9 mouse cellular contexts compared by ENCODE assay signal in genomic region chr5:64487698-64488398, GRCm38 (mm10).
DNase-seq lines count a peak whose midpoint lies in the region; ATAC-seq and TF ChIP-seq lines count a peak whose summit lies in the region.
"Had no signal": no experiment of that assay in that cellular context is flagged by ENCODE, and none has a peak within 500 bp of the region (broad histone marks: within the 10 kb centered on the region; RNA-seq: fewer than 3 reads in every experiment).

No protein-coding gene starts in this region.

- peak overlapping the region; percentile 39; the same call in 1 of the 2 replicates for H3K9ac ChIP-seq in stomach, embryonic 16.5 days (ENCODE audit: low read length)

- H3K4me3 ChIP-seq in lung, adult 2 months (replicated peaks; ENCODE audit: extremely low read depth, low read depth, low read length) = peak overlapping the region; percentile 26
- peak overlapping the region; percentile 14 for H3K4me3 ChIP-seq in stomach, embryonic 16.5 days (replicated peaks; ENCODE audit: low read length)

- 36% methylated on average over 14 of the region's 14 CpGs for WGBS in lung, adult 2 months
- WGBS in stomach, embryonic 16.5 days = 48% methylated on average over 14 of the region's 14 CpGs

- no peaks in the 10 kb centered on the region for H3K27me3 ChIP-seq in stomach, embryonic 16.5 days (ENCODE audit: control insufficient read depth, insufficient read depth, low read length)
- H3K27me3 ChIP-seq: Patski had no signal

- H3K4me2 ChIP-seq in stomach, embryonic 16.5 days (ENCODE audit: low read depth, low read length) = peak overlapping the region; percentile 31; the same call in 1 of the 2 replicates

- peak; percentile 10 for DNase-seq in kidney, adult 11 months
- DNase-seq in kidney, adult 8-10 months = no peak
- peak; percentile 57 for DNase-seq in fibroblast of lung, adult 2 months (ENCODE audit: low read depth)
- DNase-seq in lung, adult 2 months = no peak
- no peak for DNase-seq in layer of hippocampus, postnatal 36 days
- DNase-seq in embryo, embryonic 10 days (ENCODE audit: low spot score) = no peak
- DNase-seq in layer of hippocampus, postnatal 14 days (ENCODE audit: low spot score in 2 of 2) = no peak

- H3K4me1 ChIP-seq in lung, adult 2 months (ENCODE audit: control insufficient read depth, insufficient read depth, low read length) = 0 out of 2 replicates have a peak, but pooled peaks cover 2% of the 10 kb centered on the region
- H3K4me1 ChIP-seq in stomach, embryonic 16.5 days (ENCODE audit: control insufficient read depth, insufficient read depth, low read length) = peaks cover 8% of the 10 kb centered on the region; the same call in 1 of the 2 replicates

- H3K36me3 ChIP-seq in stomach, embryonic 16.5 days (ENCODE audit: control insufficient read depth, insufficient read depth, low read length) = no peaks in the 10 kb centered on the region

- H3K9me3 ChIP-seq in stomach, embryonic 16.5 days (replicated peaks; ENCODE audit: control insufficient read depth, low read length) = no peaks in the 10 kb centered on the region

- H3K27ac ChIP-seq in stomach, embryonic 16.5 days (ENCODE audit: low read length) = no peak overlapping the region

- no peak for TF ChIP-seq CTCF in lung, adult 2 months (IDR thresholded peaks at IDR 0.05; ENCODE audit: insufficient read depth, low read length)

- ATAC-seq in stomach, embryonic 16.5 days (ENCODE audit: insufficient read depth, low FRiP score) = no peak
- ATAC-seq: Patski had no signal

- no peak for TF ChIP-seq POLR2A in lung, adult 2 months (IDR thresholded peaks at IDR 0.05; ENCODE audit: borderline replicate concordance, extremely low read depth, low read depth, low read length)

Comparison
In these comparisons a context has a peak if more than half of its experiments do, and no peak if none do; other contexts are left out.
1. DNase-seq: peak in kidney, adult 11 months (single experiment) and fibroblast of lung, adult 2 months (single experiment); none in kidney, adult 8-10 months (0 of 2), lung, adult 2 months (single experiment), layer of hippocampus, postnatal 36 days (0 of 2), embryo, embryonic 10 days (single experiment) and layer of hippocampus, postnatal 14 days (0 of 2).